ENCODE assay signal across 7 mouse cellular contexts in the genomic region with DNA sequence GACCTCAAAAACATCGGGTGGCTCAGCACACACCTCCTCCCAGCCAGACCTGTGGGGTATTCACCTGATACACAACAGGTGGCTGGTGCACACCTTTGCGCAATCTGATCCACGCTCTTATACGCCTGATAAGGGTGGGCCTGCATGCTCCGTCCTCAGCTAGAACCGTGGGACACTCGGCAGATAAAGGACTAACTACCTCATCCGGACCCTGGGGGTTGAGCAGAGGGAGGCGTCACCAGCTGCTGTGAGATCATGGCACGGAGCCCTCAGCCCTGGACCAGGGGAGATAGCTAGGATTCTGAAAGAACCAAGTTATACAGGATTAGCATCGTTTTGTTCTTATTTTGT. TPM values are rescaled to one million over a fixed set of nuclear protein-coding genes. Genes with fewer than 3 reads are reported as not detected.
A peak's percentile ranks its signal among the peaks of the same experiment; 100 is the strongest.
DNase-seq lines count a peak whose midpoint lies in the region; ATAC-seq and TF ChIP-seq lines count a peak whose summit lies in the region.

Gene Gm21985 (plus strand): TSS at position 73 of the 351 bp plus-strand sequence.

- peaks cover 33% of the 10 kb centered on the region for H3K4me1 ChIP-seq in forebrain, embryonic 14.5 days (ENCODE audit: control insufficient read depth, insufficient read depth, low read length)

- H3K4me3 ChIP-seq in forebrain, embryonic 14.5 days (ENCODE audit: low read depth, low read length): peak within 1 kb of the TSS; percentile 82
- H3K4me3 ChIP-seq in layer of hippocampus, adult 2 months: peak within 1 kb of the TSS; percentile 86

- peak; percentile 66 for DNase-seq in NIH3T3 (ENCODE audit: low read depth)
- peak; percentile 53 for DNase-seq in forebrain, embryonic 14.5 days (ENCODE audit: low spot score)
- peak; percentile 74 for DNase-seq in heart, postnatal 4 days
- peak in 1 of 2 experiments; percentile 44 for DNase-seq in layer of hippocampus, adult 2 months (ENCODE audit: low spot score in 2 of 2)
- peak; percentile 62 for DNase-seq in lung, postnatal 25 days (ENCODE audit: low spot score)
- peak; percentile 45 for DNase-seq in right cerebral cortex, postnatal 25 days

- H3K4me2 ChIP-seq in forebrain, embryonic 14.5 days (ENCODE audit: low read length): peak within 1 kb of the TSS; percentile 95

- H3K9me3 ChIP-seq in forebrain, embryonic 14.5 days (replicated peaks; ENCODE audit: control insufficient read depth, low read length): no peaks in the 10 kb centered on the region

- WGBS in forebrain, embryonic 14.5 days: 1% methylated on average over 11 of the region's 11 CpGs

- no peaks in the 10 kb centered on the region for H3K27me3 ChIP-seq in forebrain, embryonic 14.5 days (replicated peaks; ENCODE audit: control insufficient read depth, insufficient read depth, low read length)

- peak; percentile 12 for ATAC-seq in cerebellum, adult (ENCODE audit: insufficient number of reproducible peaks, low FRiP score, low TSS enrichment)
- peak; percentile 21 for ATAC-seq in forebrain, embryonic 14.5 days

- H3K36me3 ChIP-seq in forebrain, embryonic 14.5 days (ENCODE audit: control insufficient read depth, insufficient read depth, low read length): no peaks in the 10 kb centered on the region

- TF ChIP-seq CTCF in layer of hippocampus, adult 2 months (conservative IDR thresholded peaks at IDR 0.05): no peak

- peak within 1 kb of the TSS; percentile 86 for H3K9ac ChIP-seq in forebrain, embryonic 14.5 days (ENCODE audit: low read length)

- H3K27ac ChIP-seq in forebrain, embryonic 14.5 days (ENCODE audit: low read depth, low read length): peak within 1 kb of the TSS; percentile 93
- H3K27ac ChIP-seq in layer of hippocampus, adult 2 months: peak within 1 kb of the TSS; percentile 99

RNA-seq across cellular contexts. Expression of gene Gm21985, which starts in this region (rescaled TPM):
- not detected in 2 replicates for polyA plus RNA-seq in forebrain, embryonic 14.5 days (2014; fragmentation: Nextera tagmentation; extraction: Ambion mirVana)
- total RNA-seq in heart, postnatal 4 days (2021): not detected
- under 1 TPM in 1 of 2 experiments, not detected in 1; 0.22 TPM for total RNA-seq in layer of hippocampus, adult 2 months (2021)

Comparison
In these comparisons a context has a peak if more than half of its experiments do, and no peak if none do; other contexts are left out.
1. Peak in DNase-seq, ATAC-seq, H3K4me3 ChIP-seq, H3K27ac ChIP-seq, H3K9ac ChIP-seq and H3K4me2 ChIP-seq in forebrain, embryonic 14.5 days; RNA of the gene not detected or under 1 TPM.
2. Peak in DNase-seq in heart, postnatal 4 days; RNA of the gene not detected or under 1 TPM.